Mouse (Mus musculus) adrenal gland (tissue): Measurements from ENCODE around the gene Chrdl2.
"Not testable (repeated sequence)": the region's sequence is repeated elsewhere in the genome, so short reads cannot be mapped to it uniquely, and the experiment has no call there.

Experiments
- intact Hi-C: fragments of 180-260 bp; cut with DNase I; formaldehyde crosslinking; loops from one replicate; pipeline ENCODE4 v1.15.1; 2025
- long read RNA-seq, 2 experiments: library from polyadenylated mRNA; unstranded; transcript quantifications; one replicate each; pipeline ENCODE4 v2.0.0; 2020; ENCODE audit warnings: borderline replicate concordance in 1 of 2; ENCODE audit not compliant: insufficient replicate concordance in 1 of 2

The Chrdl2 gene
- long read RNA-seq, experiment 1, result 0 reads
- long read RNA-seq, experiment 2, result 0 reads

DNA sequence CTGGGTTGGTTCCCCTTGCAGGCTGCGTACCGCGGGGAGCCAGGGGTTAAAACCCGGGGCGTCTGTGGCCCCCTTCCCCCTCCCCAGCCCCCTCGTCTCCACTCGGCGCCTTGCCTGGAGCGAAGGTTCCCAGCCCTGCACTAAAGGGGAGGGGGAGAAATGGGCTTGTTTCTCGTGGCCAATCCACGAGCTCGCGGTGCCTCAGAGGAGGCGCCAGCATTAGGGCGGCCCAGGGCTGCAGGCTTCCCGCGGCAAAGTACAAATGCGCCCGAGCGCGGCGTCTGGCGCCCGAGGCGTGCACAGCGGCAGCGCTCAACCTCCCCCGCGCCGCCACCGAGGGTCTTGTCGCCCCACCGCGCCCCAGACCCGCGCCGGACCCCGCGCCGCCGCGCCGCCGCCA lies at the start of gene Chrdl2:
TSS of gene Chrdl2 (plus strand) at position 383 of the 400 bp plus-strand sequence.
- intact Hi-C loops, result loop anchor here (5.0 kb wide), 1 partner anchor 107 kb away; no protein-coding TSS in a partner anchor

DNA sequence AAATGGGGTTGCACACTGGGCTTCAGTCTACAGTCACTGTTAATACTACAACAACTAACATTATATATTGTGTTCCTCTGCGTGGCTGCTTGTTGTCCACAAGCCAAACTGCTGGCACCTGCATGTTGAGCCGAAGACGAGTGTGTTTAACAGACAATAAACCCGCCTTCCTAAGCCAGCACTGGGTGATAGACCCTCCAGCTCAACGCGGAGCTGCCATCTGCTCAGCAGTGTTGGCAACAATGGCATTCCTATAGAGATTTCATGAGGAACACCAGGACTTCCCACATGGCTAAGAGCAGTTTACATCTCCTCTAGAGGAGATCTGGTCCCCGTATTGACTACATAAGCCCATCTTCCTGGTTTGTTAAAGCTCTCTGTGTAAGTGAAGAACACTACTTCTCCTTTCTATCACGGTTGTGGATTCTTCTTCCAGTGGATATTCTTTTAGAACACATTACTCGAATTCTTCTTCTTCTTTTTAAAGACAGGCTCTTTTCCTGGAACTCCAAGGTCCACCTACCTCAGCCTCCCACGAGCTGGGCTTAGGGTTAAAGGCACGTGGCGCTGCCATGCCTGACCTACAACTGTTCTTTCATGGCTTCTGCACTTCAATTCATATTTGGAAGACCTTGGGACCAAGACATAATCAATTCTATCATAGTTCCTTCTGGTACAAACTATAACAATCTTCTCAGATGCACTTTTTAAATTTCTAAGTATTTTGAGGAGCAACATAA lies 48.6 kb upstream of the Chrdl2 start:
- intact Hi-C loops, result no loop called here

DNA sequence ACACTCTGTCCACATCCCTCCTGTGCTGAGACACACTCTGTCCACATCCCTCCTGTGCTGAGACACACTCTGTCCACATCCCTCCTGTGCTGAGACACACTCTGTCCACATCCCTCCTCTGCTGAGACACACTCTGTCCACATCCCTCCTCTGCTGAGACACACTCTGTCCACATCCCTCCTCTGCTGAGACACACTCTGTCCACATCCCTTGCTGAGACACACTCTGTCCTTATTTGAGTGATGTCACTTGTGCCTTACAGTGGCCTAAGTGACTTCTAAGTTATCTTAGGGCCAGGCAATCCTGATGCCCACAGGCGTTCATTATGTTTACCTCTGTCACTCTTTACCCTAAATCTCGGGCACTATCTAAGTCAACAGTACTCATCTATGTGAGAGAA lies 45.4 kb upstream of the Chrdl2 start:
- intact Hi-C loops, result not testable (repeated sequence)

DNA sequence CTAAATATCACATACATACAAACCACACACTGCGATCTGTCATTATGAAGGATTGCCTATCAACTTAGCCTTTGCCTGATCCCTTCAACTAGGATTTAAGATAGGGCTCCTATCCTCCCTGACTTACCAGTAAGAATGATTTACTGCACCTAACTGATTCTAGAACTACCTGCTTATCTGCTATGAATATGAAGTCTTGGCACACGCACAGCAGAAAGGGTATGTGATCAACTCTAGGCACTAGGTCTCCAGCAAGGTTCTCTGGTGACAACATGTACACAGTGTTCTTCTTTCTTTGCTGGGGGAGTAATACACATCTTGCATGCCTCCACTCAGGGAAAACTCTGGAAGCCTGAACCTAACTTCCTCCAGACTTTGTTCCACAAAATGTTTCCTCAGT lies 44.5 kb upstream of the Chrdl2 start:
- intact Hi-C loops, result no loop called here

DNA sequence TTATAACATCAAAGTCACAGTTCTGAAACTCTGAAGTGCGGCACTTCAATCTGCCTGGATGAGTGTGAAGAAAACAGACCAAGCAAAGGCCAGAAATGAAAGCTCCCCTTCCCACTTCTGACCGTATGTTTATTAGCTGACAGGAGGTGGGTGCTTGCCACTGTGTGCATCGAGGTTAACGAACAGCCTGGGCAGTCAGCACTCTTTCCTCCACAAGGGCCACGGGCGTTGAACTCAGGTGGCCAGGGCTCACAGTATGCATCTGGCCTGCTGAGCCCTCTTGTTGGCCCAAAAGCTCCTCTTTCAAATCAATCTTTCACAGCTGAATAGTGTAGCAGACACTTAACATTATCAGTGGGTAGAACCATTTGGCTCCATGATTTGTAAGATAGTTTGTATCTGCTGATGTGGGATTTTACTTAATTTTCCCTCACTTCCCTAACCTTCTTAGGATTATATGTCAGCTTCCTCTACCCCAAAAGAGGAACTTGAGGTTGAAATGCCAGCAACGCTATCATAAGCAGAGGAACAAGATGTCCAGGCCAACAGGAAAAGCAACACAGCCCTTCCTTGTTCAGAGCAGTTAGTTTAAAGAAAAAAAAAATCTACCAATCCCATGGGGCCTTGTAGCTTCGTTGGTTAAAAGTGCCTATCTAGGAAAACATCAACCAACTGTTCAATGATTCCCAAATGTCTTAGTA lies 43.3 kb upstream of the Chrdl2 start:
- intact Hi-C loops, result no loop called here

DNA sequence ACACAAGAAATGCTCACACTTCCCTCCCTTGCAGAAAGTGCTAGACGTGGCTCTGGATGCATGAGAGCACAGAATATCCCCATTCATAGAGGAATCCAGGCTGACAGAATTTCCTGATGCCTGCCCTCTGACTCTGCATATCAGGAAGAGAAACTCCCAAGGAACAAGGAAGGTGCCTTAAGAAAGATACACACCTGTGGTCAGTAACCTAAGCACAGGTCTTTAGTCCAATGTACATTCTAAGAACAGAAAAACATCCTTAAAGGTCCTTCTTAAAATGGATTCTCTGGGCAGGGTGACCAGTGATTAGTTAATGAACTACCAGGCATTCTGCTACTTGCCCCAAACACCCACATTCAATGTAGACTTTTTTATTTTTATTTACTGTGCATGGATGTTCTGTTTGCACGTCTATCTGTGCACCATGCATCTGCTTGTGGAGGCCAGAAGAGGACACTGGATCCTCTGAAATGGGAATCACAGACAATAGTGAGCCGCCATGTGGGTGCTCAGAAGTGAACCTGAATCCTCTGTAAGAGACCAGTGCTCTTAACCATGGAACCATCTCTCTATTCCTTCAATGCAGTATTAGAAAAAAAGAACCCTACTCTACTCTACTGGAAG lies 42.6 kb upstream of the Chrdl2 start:
- intact Hi-C loops, result no loop called here

DNA sequence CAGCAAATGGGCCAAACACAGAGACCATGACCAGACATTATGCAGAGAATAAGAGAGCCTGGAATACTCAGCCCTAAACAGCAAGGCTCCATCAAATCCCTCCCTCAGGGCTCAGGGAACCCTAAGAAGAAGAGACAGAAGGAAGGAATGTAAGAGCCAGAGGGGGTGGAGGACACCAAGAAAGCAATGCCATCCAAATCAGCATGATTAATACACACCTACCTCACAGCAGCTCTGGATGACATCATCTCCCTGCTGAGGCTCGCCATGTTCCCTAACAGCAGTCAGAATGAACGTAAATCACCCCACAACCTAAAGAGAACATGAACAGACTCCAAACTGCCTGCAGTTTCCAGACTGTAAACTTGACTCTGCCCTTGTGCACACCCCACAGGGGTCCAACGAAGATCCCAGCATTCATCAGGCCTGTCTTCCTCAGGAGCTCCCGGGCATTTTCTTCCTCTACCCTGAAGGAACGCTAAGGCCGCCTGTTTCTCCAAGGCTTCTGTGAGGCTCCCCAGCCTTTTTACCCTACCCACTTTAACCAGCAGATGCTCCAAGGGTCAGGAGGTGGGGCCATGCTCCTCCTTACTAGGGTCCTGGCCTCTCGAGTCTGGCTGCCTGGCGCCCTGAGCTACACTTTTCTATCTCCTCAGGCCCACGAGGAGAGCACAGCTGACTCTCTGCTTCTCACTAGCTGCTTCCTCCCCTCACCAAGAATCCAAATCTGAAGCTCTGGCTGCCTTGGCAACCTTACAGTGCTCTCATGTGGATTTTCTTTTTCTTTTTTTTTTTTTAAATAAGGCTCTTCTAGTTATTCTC lies 40.7 kb upstream of the Chrdl2 start:
- intact Hi-C loops, result no loop called here

DNA sequence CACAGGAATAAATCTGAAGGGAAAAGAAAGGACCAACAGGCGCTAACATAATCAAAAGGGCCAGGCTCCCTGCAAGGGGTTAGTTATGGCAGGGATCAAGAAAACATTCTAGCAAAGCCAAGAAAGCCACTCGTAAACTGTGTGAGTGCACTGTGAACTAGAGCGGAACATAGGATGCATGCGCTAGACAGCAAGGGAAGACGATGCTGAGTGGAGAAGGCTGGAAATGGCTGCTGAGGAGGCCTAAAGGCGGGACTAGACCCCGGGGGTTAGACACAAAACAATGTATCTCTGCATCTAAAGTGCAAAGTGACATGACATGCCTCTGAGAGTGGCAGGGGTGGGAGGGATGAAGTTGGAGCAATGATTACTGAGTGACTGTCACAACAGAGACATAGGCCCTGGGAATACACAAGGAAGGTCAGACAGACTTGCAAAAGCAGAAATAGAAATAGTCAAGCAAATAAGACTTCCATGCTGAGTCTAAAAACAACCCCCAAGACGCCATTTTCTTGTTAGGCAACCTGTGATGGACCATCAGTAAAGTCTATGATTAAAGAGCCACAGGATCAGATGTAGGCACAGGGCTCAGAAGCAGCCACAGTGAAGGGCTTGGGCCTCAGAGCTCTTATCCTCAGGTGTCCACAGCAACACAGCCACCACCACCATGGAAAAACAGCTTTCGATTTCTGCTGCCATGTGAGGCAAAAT lies 39.8 kb upstream of the Chrdl2 start:
- intact Hi-C loops, result no loop called here

DNA sequence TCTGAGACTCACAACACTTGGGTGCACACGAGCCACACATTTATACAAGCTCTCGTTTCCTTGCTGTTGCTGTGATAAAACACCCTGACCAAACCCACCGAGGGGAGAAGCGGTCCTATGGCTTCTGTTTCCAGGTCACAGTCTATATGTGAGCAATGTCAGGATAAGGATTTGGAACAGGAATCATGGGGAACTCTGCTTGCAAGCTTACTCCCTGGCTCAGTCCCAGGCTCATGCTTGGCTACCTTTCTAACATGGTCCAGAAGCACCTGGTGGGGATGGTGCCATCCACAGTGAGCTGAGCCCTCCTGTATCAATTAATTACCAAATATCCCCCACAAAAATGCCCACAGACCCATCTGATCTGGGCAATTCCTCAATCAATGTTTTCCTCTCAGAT lies 36.8 kb upstream of the Chrdl2 start:
- intact Hi-C loops, result no loop called here

DNA sequence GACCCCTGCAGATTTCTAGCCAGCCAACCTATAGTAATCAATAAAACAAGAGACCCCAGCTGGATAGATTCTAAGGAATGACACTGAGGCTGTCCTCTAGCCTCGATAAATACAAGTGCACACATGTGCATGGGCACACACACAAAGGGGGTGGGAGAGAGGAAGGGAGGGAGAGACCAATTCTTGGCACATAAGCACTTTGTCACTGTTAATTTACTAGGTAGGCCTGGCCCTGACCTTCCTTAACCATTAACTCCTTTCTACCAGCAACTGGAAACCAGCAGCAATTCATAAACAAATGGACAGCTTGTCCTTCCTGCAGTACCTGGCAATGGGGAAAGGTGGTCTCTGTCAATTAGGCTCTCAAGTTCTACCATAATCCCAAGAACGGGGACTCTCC lies 34.0 kb upstream of the Chrdl2 start:
- intact Hi-C loops, result no loop called here

DNA sequence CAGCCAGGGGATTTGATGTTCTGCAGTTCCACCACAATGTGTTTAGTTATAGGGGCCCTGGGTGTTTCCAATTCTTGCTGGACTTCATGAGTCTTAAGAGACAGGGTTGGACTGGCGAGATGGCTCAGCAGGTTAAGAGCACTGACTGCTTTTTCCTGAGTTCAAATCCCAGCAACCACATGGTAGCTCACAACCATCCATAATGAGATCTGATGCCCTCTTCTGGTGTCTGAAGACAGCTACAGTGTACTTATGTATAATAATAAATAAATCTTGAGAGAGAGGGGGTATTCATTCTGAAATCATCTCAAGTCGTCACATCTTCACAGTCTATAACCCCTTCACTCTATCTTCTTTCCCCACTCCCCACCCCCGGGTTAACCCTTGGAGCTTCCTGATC lies 33.1 kb upstream of the Chrdl2 start:
- intact Hi-C loops, result not testable (repeated sequence)

DNA sequence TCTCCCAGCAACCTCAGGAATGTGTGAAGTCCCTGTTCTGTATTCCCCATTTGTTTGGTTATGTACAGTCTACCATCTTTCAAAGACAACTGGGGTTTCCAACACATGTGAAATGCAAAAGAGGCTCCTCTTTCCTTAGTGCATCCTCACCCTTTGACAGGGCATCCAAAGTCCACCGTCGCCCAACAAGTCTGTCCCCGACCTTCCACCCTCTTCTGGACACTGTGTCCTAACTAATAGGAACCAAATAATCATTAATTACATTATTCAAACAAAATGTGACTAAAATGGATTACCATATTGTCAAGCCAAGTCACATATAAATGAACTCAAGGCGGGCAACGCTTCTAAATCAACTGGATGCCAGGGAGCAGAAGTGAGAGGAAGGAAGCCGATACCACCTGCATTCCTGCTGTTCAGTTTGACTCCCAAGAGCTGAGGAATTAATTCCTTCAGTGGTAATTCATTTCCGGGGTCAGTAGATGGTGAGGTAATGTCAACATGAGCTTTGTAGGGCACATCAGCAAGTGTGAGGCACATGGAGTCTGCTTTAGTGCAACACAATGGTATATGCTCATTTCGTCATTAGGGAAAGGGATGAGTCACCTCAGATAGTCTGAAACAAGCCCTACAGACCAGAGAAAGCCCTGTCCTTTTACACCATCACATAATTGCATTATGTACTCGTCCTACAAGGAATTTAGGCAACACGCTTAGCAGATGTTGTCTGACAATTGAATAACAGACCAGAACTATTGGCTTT lies 31.6 kb upstream of the Chrdl2 start:
- intact Hi-C loops, result no loop called here

DNA sequence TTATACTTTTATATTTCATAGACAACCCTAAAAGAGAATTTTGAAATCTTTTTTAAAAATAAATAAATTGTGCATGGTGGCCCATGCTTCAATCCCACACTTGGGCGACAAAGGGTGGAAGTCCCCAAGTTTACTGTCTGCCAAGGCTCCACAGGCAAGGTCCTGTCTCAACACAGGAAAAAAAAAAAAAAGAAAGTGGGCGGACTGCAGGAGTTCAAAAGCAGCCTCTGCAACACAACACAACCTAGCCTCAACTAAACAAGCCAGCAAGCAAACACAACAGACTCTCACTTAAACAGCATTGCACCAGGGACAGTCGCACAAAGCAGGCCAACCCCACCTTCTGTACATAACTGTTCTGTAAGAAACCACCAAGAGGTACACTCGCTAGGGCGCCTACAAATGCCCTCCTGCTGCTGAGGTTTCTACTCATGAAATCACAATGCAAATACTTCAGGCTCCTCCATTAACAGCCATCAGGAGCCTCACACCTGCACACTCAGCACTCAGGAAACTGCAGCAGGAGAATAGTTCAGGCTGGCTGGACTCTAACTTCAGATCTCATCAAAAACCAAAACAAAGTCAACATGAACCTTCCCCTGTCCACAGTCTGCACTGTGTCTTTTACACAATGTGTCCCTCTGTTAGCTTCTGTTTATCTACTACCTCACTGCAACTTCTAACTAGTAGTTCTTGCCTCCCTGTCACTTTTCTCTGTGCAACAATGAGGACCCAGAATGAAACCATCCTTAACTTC lies 30.0 kb upstream of the Chrdl2 start:
- intact Hi-C loops, result no loop called here

DNA sequence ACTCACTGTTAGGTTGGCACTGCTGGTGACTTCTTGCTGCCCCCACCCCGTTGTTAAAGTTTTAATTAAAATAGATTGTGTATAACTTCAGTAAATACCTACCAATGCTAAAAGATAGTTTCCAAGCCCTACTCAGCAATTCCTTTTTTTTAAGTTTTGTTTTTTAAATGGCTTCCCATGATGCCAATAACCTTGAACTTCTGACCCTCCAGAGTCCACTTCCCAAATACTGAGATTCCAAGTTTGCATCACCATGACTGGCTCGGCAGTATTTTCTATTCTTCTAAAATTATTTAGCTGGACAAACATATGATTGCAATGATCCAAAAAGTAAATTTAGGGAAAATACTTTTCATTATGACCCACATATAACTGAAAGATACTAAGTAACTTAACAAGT lies 27.9 kb upstream of the Chrdl2 start:
- intact Hi-C loops, result no loop called here

DNA sequence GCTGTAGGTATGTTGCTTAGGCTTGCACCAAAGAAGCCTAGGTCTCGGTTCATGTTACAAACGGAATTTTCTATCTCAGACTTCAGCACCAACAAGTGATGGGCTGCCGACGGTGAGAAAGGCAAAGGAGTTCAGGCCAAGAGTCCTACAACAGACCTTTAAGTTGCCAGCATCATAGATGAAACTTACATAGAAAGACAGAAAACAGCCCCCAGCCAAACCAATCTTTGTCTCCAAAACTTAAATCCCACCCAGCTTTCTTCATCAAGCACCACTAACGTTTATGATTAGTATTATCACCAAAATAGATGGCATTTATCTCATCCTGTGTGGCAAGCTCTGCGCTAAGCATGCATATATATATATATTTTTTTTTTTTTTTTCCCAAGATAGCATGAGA lies 26.9 kb upstream of the Chrdl2 start:
- intact Hi-C loops, result no loop called here

DNA sequence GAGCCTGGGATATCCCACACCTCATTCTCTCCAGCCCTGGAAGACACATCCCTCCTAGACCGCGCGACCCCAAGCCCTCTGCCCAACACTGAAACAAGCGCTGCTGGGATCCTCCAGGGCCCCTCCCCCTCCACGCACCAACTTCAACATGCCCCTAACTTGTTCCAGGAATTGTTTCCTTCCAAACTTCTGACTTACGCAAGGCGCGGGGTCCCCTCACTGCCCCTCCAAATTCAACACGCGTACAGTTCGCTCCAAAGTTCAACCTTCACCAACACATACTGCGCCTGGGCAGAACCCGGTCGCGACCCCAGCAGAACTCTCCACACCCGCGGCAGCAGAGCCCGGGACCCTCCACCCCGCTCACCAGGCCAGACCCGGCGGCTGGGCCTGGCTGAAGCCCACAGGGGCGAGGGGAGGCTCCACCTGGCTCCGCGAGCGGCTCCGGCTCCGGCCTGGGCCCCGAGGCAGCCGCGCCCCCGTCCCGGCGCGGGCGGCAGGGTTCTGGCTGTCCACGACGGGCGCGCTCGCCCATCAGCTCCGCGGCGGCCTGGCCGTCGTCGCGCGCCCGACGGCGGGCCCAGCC lies 26.3 kb upstream of the Chrdl2 start:
- intact Hi-C loops, result loop anchor here (5.0 kb wide), 1 partner anchor 52 kb away; no protein-coding TSS in a partner anchor

DNA sequence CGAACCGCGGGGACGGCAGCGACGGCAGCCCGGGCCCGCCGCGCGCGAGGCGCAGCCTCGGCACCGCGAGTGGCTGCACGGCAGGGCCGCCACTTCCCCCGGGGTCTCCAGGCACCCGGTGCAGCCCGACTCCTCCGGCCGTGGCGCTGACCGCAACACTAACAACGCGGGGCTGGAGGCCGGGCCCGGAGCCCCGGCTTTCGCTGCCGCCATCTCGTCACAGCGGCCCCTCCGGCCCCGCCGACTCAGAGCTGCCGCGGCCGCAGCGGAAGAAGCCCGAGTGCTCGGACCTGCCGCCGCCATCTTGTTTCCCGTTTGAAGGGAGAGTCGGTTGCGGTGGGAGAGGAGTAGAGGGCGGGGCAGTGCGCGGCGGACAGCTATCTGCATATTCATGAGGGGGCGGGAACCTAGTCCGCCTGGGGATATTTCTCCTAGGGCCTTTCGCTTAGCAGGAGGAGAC lies 25.8 kb upstream of the Chrdl2 start, which contains the start of gene Rnf169:
TSS of gene Rnf169 (minus strand) at position 317 of the 460 bp plus-strand sequence.
- intact Hi-C loops, result loop anchor here (5.0 kb wide), 1 partner anchor 53 kb away; no protein-coding TSS in a partner anchor

DNA sequence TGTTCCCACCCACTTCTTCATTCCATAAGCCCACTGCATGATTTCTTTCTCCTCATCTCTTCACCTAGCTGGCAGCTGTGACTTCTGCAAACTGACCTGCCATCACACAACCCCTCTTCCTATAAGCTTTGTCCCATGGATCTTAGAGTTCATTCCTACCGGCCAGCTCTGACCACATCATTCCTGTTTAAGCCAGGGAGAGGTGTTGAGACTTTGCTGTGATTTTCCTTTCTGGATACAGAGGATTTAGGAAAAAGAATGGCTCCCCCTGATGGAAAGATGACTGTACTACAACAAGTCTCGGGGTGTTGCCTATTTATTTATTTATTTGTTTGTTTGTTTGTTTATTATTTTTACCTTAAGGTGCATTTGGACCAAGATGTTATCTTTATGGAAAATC lies 24.7 kb upstream of the Chrdl2 start:
- intact Hi-C loops, result loop anchor here (5.0 kb wide), 1 partner anchor 54 kb away; no protein-coding TSS in a partner anchor
